Mouse (Mus musculus) left cerebral cortex, adult 2 months (tissue): ENCODE measurements at regions not wholly inside any gene's neighbourhood (a gene's known extent, or its start where the extent isn't known, plus 50 kb on each side); places are given as distances from the start of the nearest gene placed in this dataset.

Source experiments
- DNase-seq, 2 experiments: peaks; one replicate each; pipeline ENCODE4 v3.0.0; 2021 to 2022; ENCODE audit warnings: low spot score in 2 of 2, mixed read lengths in 1 of 2; ENCODE audit errors: extremely low spot score in 1 of 2
- H3K27ac ChIP-seq: fragments of 200-600 bp; 2 replicates; pipeline ENCODE4 v1.8.1; 2022
- H3K4me3 ChIP-seq: fragments of 200-600 bp; 2 replicates; pipeline ENCODE4 v1.8.1; 2022
- CTCF ChIP-seq: fragments of 200-600 bp; IDR thresholded peaks from 2 replicates; pipeline ENCODE4 v1.8.1; 2022; ENCODE audit warnings: antibody characterized with exemption, mild to moderate bottlenecking, moderate library complexity
- intact Hi-C: fragments of 180-260 bp; cut with DNase I; formaldehyde crosslinking; loops from one replicate; pipeline ENCODE4 v1.15.1; 2025

DNA sequence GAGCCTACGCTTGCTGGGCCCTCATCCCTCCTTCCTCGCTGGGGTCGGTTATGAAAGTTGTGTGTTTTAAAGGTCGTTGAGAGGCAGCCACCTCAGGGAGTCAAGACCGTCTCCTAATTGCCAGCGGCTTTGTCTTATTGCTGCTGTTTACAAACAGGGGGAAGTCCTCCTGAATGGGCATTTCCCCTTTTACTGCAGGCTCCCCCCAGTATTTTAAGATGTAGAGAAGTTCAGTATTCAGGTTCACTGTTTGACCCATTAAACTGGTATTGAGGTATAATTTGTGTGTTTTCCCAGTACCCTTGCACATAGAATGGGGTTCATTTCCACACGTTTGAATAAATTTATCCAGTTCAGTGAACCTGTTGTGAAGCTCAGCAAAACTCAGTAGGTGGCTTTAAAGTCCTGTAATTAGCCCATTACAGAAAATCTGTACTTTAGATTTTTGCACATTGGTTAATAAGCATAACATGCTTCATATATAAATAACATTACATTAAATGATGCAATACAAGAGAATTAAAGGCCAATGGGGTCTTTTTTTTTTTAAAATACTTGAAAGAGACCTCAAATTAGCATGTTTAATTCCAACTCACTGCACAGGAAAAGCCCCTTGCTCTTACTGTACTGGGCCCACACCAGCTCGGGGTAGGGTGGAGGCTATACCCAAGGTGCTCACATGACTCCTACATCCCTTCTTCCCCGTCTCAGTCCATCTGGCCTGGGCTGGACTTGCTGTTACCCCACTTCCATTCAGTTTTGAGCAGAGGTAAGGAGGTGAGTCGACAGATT is 63.7 kb downstream of the Nkx2-1 start:
- Histone ChIP-seq H3K4me3 (no peak overlapping the region), H3K27ac (no peak overlapping the region)
- TF ChIP-seq CTCF, result no peak
- DNase-seq, result no peak
- intact Hi-C loops, result no loop called here

- H3K27ac ChIP-seq, result no peak overlapping the region
- intact Hi-C loops, result no loop called here
- no peak for DNase-seq
- TF ChIP-seq CTCF, result no peak
- H3K4me3 ChIP-seq, result no peak overlapping the region
These were observed 65.7 kb downstream of the Nkx2-1 start for GRCm38 (mm10) chr12:56470932-56471500.

GRCm38 (mm10) chr12:56459508-56460119 is 77.1 kb downstream of the Nkx2-1 start:
- Histone ChIP-seq H3K4me3 (no peak overlapping the region), H3K27ac (no peak overlapping the region)
- DNase-seq, result no peak
- no peak for TF ChIP-seq CTCF
- intact Hi-C loops, result loop anchor here (5.0 kb wide), 1 partner anchor 233 kb away; the partner anchor contains the start of gene Pax9

DNA sequence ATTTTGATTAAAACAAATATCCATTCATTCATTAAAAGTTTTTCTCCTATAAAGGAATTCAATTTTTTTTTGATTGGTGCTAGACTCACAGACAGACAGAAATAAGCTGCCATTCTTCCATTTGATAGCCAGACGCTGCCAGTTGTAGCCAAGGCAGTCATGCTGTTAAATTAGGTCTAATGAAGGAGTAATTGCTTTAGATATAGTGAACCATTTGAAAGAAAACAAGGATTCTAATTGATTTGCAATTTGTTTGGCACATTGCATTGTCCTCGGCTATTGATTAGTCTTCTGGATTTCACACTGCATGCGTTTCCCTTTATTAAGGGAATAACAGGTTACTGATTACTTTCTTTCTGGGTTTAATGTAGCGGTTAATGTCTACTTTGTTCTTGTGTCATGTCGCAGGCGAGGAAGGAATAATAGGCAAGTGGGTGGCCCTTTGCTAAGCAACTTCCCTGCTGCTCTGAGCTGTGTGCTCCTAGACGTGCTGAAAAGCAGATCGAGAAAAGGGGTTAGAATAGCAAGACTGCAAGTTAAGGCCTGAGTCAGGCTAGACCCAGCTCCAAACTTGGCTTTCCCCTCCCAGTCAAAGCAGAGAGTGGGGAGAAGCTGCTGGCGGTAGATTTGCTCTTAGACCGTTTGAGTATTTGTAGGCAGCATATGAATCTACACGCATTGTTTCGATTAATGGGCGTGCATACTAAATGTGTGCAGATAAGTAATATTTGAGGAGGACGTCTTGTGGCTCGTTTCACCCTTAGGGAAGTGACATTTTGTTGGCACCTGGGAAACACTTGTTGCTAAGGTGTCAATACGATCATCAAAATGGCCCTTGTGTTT is 77.8 kb downstream of the Nkx2-1 start:
- intact Hi-C loops, result loop anchor here (5.0 kb wide), 1 partner anchor 233 kb away; the partner anchor contains the start of gene Pax9
- no peak overlapping the region for H3K4me3 ChIP-seq

GRCm38 (mm10) chr12:56457951-56458350 is 78.8 kb downstream of the Nkx2-1 start:
- no peak for DNase-seq
- intact Hi-C loops, result loop anchor here (5.0 kb wide), 1 partner anchor 234 kb away; the partner anchor contains the start of gene Pax9
- TF ChIP-seq CTCF, result no peak
- Histone ChIP-seq H3K4me3 (no peak overlapping the region), H3K27ac (no peak overlapping the region)

More for the DNA sequence above, 77.8 kb downstream of the Nkx2-1 start:
- H3K27ac ChIP-seq, result no peak overlapping the region
- TF ChIP-seq CTCF, result no peak
- DNase-seq, result no peak

DNA sequence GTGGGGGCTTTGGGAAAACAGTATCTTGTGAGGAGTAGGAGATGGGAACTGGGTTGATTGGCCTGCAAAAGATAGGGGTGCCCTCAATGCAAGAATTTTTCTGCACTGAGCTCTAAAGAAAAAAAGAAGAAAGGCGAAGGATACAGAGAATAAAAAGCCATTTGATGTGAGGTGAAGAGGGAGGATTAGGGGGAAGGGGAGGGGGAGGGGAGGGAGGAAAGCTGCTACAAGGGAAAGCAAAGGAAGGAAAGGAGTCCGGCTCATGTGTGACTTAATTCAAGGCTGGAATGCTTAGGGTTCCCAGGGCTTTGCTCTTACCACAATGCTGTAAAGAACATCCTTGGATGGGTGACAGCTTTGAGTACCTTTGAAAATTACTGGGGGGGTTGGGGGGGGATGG is 79.4 kb downstream of the Nkx2-1 start:
- Histone ChIP-seq H3K4me3 (no peak overlapping the region), H3K27ac (no peak overlapping the region)
- intact Hi-C loops, result loop anchor here (5.0 kb wide), 1 partner anchor 235 kb away; the partner anchor contains the start of gene Pax9
- no peak for DNase-seq
- no peak for TF ChIP-seq CTCF

DNA sequence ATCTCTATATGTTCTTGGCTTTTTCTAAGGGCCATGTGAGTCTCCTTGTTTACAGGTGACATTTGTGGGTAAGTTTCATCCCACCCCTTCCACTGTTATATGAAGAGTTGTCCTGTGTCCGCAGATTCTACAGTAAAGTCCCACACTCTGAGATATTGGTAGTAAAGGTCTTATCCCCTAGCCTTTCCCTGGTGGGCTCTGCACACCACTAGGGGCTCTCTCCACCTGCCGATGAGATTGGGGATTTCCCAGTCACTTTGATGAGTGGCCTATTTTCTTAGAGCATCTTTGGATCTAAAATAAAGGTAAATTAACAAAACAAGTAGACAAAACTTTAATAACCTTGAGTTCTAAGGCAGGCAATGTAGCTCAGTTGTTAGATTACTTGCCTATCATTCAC is 86.4 kb downstream of the Nkx2-1 start:
- no peak overlapping the region for H3K27ac ChIP-seq
- no peak overlapping the region for H3K4me3 ChIP-seq
- intact Hi-C loops, result no loop called here
- no peak for DNase-seq
- TF ChIP-seq CTCF, result no peak

- intact Hi-C loops, result no loop called here
- TF ChIP-seq CTCF, result no peak
- Histone ChIP-seq H3K4me3 (no peak overlapping the region), H3K27ac (no peak overlapping the region)
- DNase-seq, result no peak
These were observed 87.7 kb downstream of the Nkx2-1 start for GRCm38 (mm10) chr12:56448786-56449564.

GRCm38 (mm10) chr12:56441166-56441817 is 95.4 kb downstream of the Nkx2-1 start:
- H3K4me3 ChIP-seq, result no peak overlapping the region
- intact Hi-C loops, result no loop called here
- no peak for DNase-seq
- H3K27ac ChIP-seq, result no peak overlapping the region
- no peak for TF ChIP-seq CTCF

DNA sequence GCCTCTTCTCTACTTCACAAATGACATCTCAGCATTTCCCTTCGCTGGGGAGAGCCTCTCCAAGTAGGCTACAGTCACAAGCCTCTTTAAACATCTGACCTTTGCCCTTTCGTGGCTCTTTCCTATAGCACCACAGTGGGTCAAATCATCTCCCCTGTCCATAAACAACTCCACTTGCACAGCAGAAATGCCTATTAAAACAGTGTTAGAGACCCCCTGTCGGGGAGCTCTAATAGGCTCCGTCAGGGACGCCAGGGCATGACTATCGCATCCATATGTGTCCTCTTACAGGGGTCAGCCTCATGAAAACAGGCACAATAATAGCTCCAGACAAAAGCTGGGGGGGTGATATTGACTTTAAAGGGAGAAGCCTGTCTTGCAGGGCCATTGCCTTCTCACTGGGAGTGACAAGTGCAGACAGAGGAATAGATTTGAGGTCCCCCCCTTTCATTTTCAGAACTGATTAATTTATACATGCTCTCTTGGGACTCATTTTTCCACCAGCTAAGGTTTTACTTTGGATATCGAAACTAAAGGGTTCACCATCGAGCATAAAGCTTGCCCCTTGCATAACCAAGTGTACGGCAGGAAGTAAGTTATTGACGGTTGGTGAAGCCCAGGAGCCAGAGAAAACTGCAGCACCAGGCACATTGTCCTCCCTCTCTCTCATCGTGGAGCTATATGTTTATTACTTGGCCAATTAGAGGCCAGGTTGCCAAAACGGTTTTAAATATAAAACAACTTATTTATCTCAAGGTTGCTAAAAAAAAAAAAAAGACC is 94.6 kb upstream of the Mbip start:
- DNase-seq, result no peak
- no peak overlapping the region for H3K4me3 ChIP-seq
- no peak overlapping the region for H3K27ac ChIP-seq
- intact Hi-C loops, result no loop called here
- no peak for TF ChIP-seq CTCF
